Mouse (Mus musculus) spleen, adult 2 months (tissue): Measurements from ENCODE around the gene Srrt. TPM values are rescaled to one million over a fixed set of nuclear protein-coding genes. Genes with fewer than 3 reads are reported as not detected.

Experiments
- DNase-seq, 2 experiments: peaks; one replicate each; pipeline versions ENCODE4 v3.0.0 to v3.0.0-alpha.2; 2012 to 2021; ENCODE audit warnings: low spot score in 2 of 2, low read depth in 1 of 2
- H3K27ac ChIP-seq: fragments of 200-500 bp; 2 replicates; pipeline ENCODE4 v1.5.1; 2012; ENCODE audit warnings: low read length, inconsistent platforms; ENCODE audit not compliant: insufficient read depth
- H3K27me3 ChIP-seq: fragments of 200-500 bp; 2 replicates; pipeline ENCODE4 v1.6.1; 2012; ENCODE audit warnings: mild to moderate bottlenecking, moderate library complexity, low read length, inconsistent platforms; ENCODE audit not compliant: control insufficient read depth, insufficient read depth
- H3K36me3 ChIP-seq: fragments of 200-500 bp; 2 replicates; pipeline ENCODE4 v1.6.1; 2012; ENCODE audit warnings: mild to moderate bottlenecking, low read length, inconsistent platforms; ENCODE audit not compliant: control insufficient read depth, insufficient read depth
- H3K4me1 ChIP-seq: fragments of 200-500 bp; 2 replicates; pipeline ENCODE4 v1.6.1; 2011; ENCODE audit warnings: inconsistent platforms; ENCODE audit not compliant: control insufficient read depth, insufficient read depth, insufficient read length
- H3K4me3 ChIP-seq: fragments of 200-500 bp; 2 replicates; pipeline ENCODE4 v1.5.1; 2011; ENCODE audit warnings: mild to moderate bottlenecking, inconsistent platforms; ENCODE audit not compliant: insufficient read depth, insufficient read length; ENCODE audit errors: extremely low read depth
- CTCF ChIP-seq: fragments of 200-500 bp; IDR thresholded peaks from 2 replicates; pipeline ENCODE4 v1.5.1; 2011; ENCODE audit warnings: mild to moderate bottlenecking, inconsistent platforms; ENCODE audit not compliant: insufficient read depth, insufficient read length, insufficient replicate concordance; ENCODE audit errors: extremely low read depth
- POLR2A ChIP-seq: fragments of 200-500 bp; IDR thresholded peaks from 2 replicates; pipeline ENCODE4 v1.6.1; 2011; ENCODE audit warnings: low read depth, low read length, inconsistent platforms
- WGBS: fragments of 180-500 bp; shearing (Covaris S2); methylation state at CpG from one replicate; pipeline ENCODE4 v1.1.7; 2018; 5-methylcytosine and 5-hydroxymethylcytosine counted together
- polyA plus RNA-seq: library from polyadenylated mRNA; depleted of rRNA; stranded (reverse); fragments of >200 nt; gene quantifications from 2 replicates; pipeline ENCODE4 v1.2.3, GENCODE M21; 2012

Gene Srrt
- polyA plus RNA-seq, 1 experiment, result 172 TPM

DNA sequence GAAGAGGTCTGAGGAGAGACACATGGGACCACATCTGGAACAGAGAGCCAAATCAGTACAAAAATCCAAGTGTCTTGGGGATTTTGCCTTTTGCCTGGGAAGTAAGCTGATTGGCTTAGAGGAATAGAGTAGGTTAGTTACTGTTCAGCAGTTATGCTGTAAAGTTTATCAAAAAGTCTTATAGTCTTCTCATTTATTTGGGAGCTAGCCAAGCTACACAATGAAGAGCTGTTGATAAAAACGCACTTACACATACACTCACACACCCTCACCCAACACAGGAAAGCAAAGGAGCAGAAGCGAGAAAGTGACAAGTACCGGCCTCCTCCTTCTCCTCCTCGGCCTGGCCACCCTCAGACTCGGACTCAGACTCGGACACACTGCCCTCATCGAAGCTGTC, 8.2 kb downstream of the Srrt start:
- H3K4me3 ChIP-seq, result no peak overlapping the region
- H3K4me1 ChIP-seq, result peaks cover 5% of the 10 kb centered on the region; the same call in 1 of the 2 replicates
- H3K36me3 ChIP-seq, result peaks cover 70% of the 10 kb centered on the region
- H3K27me3 ChIP-seq, result no peaks in the 10 kb centered on the region
- no peak for DNase-seq
- 87% methylated on average over 7 of the region's 7 CpGs for WGBS
- TF ChIP-seq CTCF, result no peak
- no peak for TF ChIP-seq POLR2A
- H3K27ac ChIP-seq, result no peak overlapping the region

DNA sequence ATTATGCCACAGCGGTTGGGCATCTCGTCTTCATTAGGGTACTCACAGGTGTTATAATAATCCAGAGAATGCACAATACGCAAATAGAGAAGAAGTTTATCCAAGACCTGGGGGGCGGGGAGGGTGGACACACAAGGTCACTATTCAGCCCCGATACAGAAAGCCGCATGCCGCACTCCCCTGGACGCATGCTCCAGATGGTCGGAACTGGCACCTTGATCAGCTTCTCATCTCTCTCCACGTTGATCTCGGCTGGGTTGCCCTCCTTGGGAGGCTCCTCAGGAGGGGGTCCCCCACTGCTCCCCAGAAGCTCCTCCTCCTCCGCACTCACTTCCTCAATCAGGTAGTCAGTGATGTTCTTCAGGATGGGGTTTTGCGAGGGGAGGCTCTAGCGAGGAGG, 10.3 kb downstream of the Srrt start:
- Histone ChIP-seq H3K27ac (no peak overlapping the region), H3K36me3 (peaks cover 60% of the 10 kb centered on the region), H3K27me3 (no peaks in the 10 kb centered on the region), H3K4me1 (peaks cover 10% of the 10 kb centered on the region; the same call in 1 of the 2 replicates), H3K4me3 (no peak overlapping the region)
- no peak for DNase-seq
- 91% methylated on average over 14 of the region's 14 CpGs for WGBS
- TF ChIP-seq CTCF (no peak), POLR2A (no peak)

DNA sequence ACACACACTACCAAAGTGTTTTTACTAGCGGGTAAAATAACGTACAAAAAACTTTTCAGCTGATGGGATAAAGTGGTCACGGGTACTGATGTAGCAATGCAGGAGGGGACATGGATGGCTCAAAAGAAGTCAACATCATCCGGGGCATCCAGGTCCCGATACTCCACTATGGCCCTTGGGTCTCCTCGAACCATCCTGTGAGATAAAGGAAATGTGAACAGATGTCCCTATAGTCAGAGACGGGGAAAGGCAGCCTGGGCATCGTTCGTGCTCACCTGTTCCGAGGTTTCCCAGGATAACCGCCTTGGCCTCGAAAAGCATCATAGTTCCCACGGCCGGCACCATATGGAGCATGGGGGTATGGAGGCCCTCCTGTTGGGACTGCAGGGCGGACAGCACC, 11.8 kb downstream of the Srrt start:
- DNase-seq, result no peak
- H3K4me1 ChIP-seq, result peaks cover 10% of the 10 kb centered on the region; the same call in 1 of the 2 replicates
- no peak overlapping the region for H3K4me3 ChIP-seq
- TF ChIP-seq CTCF, result no peak
- peaks cover 48% of the 10 kb centered on the region for H3K36me3 ChIP-seq
- no peak overlapping the region for H3K27ac ChIP-seq
- 0 out of 2 replicates have a peak, but pooled peaks cover under 1% of the 10 kb centered on the region for H3K27me3 ChIP-seq
- WGBS, result 94% methylated on average over 15 of the region's 15 CpGs

DNA sequence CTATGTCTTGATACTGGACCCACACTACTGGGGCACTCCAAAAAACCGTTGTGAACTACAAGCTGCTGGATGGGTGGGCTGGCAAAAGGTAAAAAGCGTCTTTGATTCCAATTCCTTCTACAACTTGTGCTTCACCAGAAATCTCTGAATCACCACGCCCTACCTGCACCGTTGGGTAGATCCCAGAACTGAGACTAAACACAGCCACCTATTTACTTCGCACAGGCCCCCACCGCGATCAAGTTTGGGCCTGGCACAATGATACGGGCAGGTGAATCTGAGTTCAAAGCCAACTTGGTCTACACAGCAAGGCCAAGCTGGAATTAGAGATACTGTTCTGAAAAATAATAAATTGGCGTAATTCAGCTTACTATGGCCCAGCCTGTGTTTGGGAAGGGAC, 12.2 kb downstream of the Srrt start:
- DNase-seq, result no peak
- TF ChIP-seq POLR2A (no peak), CTCF (no peak)
- H3K36me3 ChIP-seq, result peaks cover 46% of the 10 kb centered on the region
- 88% methylated on average over 9 of the region's 9 CpGs for WGBS
- H3K4me1 ChIP-seq, result peaks cover 10% of the 10 kb centered on the region; the same call in 1 of the 2 replicates
- H3K27ac ChIP-seq, result no peak overlapping the region
- H3K4me3 ChIP-seq, result no peak overlapping the region
- H3K27me3 ChIP-seq, result 0 out of 2 replicates have a peak, but pooled peaks cover 1% of the 10 kb centered on the region

DNA sequence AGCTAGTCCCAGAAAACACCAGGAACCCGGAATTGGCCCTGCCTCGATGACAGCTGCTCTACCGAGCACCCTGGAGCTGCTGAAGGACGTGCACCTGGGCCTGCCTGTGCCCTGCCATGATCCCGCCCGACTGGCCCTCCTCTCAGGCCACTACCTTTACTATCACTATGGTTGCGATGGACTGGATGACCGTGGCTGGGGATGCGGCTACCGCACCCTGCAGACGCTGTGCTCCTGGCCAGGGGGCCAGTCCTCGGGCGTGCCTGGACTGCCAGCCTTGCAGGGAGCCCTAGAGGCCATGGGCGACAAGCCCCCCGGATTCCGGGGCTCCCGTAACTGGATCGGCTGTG, 12.8 kb downstream of the Srrt start:
- TF ChIP-seq CTCF (no peak), POLR2A (no peak)
- DNase-seq, result no peak
- H3K27me3 ChIP-seq, result 0 out of 2 replicates have a peak, but pooled peaks cover 1% of the 10 kb centered on the region
- peaks cover 40% of the 10 kb centered on the region for H3K36me3 ChIP-seq
- WGBS, result 30% methylated on average over 18 of the region's 18 CpGs
- H3K4me3 ChIP-seq, result peak overlapping the region; percentile 79
- H3K4me1 ChIP-seq, result peaks cover 10% of the 10 kb centered on the region; the same call in 1 of the 2 replicates
- H3K27ac ChIP-seq, result peak overlapping the region; percentile 70

DNA sequence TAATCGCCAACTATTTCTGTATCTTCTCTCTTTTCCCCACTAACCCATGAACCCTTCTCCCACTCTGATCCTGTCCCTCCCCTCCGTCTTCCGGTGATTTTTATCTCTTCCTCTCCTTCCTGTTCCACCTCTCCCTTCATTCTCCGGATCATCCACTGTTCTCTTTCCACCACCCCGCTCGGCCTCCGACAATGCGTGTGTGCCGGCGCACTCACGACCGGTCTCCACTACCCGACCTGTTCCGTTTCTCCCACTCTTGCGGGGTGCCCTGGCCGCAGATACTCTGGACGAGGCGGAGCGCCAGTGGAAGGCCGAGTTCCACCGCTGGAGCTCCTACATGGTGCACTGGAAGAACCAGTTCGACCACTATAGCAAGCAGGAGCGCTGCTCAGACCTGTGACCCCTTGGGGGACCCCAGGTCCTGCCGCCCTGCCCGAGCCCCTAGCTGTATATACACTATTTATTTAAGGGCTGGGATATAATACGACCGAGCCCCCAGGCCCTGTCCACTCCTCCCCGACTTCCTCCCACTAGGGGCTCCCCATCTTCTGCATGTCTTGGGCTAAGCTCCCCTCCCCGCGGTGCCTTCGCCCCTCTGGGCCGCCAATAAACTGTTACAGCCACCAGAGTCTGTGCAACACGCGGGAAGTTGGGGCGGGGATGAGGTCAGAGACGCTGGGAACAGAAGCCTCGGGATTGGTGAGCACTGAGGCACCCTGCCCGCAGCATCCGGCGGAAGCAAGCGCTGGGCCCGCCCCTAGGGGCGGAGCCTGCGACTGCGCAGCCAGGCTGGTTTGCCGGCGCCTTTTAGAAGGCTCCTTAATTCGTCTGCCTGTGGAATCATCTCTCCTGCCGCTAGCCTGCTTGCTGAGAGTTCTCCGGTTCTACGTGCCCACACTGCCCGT, 13.4 kb downstream of the Srrt start, which contains the start of gene Ufsp1:
Ufsp1 (plus strand) TSS at position 791 of the 905 bp plus-strand sequence.
- peak within 1 kb of the TSS; percentile 79 for H3K4me3 ChIP-seq
- DNase-seq, result peak; percentile 86 to 92
- peak within 1 kb of the TSS; percentile 70 for H3K27ac ChIP-seq
- H3K27me3 ChIP-seq, result peaks cover 5% of the 10 kb centered on the region
- peaks cover 10% of the 10 kb centered on the region; the same call in 1 of the 2 replicates for H3K4me1 ChIP-seq
- H3K36me3 ChIP-seq, result peaks cover 34% of the 10 kb centered on the region
- under 1% methylated on average over 52 of the region's 52 CpGs for WGBS
- TF ChIP-seq CTCF, result no peak
- TF ChIP-seq POLR2A, result peak; percentile 72
